Mouse (Mus musculus): ENCODE data around the gene Lrrk2. TPM values are rescaled to one million over a fixed set of nuclear protein-coding genes. Genes with fewer than 3 reads are reported as not detected.
A peak's percentile ranks its signal among the peaks of the same experiment; 100 is the strongest.

Lrrk2 gene
- polyA plus RNA-seq, 1 experiment, result 4.2 TPM

- H3K4me1 ChIP-seq (ENCODE audit: control insufficient read depth, insufficient read depth, low read length), result peaks cover 2% of the 10 kb centered on the region
- H3K27ac ChIP-seq (ENCODE audit: control insufficient read depth, insufficient read depth, low read depth, low read length), result no peak overlapping the region
- no peaks in the 10 kb centered on the region for H3K36me3 ChIP-seq (ENCODE audit: control insufficient read depth, insufficient read depth, low read length)
- H3K4me3 ChIP-seq (ENCODE audit: control insufficient read depth, low read depth, low read length), result peak overlapping the region; percentile 12
- no peak for TF ChIP-seq POLR2A (IDR thresholded peaks at IDR 0.05; ENCODE audit: control insufficient read depth, low read depth, low read length)
- no peak for TF ChIP-seq CTCF (IDR thresholded peaks at IDR 0.05; ENCODE audit: control insufficient read depth, insufficient read depth, insufficient replicate concordance, low read depth, low read length)
- no peaks in the 10 kb centered on the region for H3K27me3 ChIP-seq (ENCODE audit: control insufficient read depth, insufficient read depth, low read length)
Observed at GRCm38 (mm10) chr15:91753378-91754080, 80.6 kb downstream of the Lrrk2 start.

- H3K4me3 ChIP-seq (ENCODE audit: control insufficient read depth, low read depth, low read length), result no peak overlapping the region
- no peaks in the 10 kb centered on the region for H3K27me3 ChIP-seq (ENCODE audit: control insufficient read depth, insufficient read depth, low read length)
- TF ChIP-seq CTCF (IDR thresholded peaks at IDR 0.05; ENCODE audit: control insufficient read depth, insufficient read depth, insufficient replicate concordance, low read depth, low read length) (no peak), POLR2A (IDR thresholded peaks at IDR 0.05; ENCODE audit: control insufficient read depth, low read depth, low read length) (no peak)
- H3K36me3 ChIP-seq (ENCODE audit: control insufficient read depth, insufficient read depth, low read length), result no peaks in the 10 kb centered on the region
- peaks cover 2% of the 10 kb centered on the region for H3K4me1 ChIP-seq (ENCODE audit: control insufficient read depth, insufficient read depth, low read length)
- H3K27ac ChIP-seq (ENCODE audit: control insufficient read depth, insufficient read depth, low read depth, low read length), result no peak overlapping the region
Observed at GRCm38 (mm10) chr15:91754546-91754945, 81.6 kb downstream of the Lrrk2 start.

- TF ChIP-seq POLR2A (IDR thresholded peaks at IDR 0.05; ENCODE audit: control insufficient read depth, low read depth, low read length) (no peak), CTCF (IDR thresholded peaks at IDR 0.05; ENCODE audit: control insufficient read depth, insufficient read depth, insufficient replicate concordance, low read depth, low read length) (no peak)
- Histone ChIP-seq H3K36me3 (ENCODE audit: control insufficient read depth, insufficient read depth, low read length) (no peaks in the 10 kb centered on the region), H3K27me3 (ENCODE audit: control insufficient read depth, insufficient read depth, low read length) (no peaks in the 10 kb centered on the region), H3K4me1 (ENCODE audit: control insufficient read depth, insufficient read depth, low read length) (peaks cover 2% of the 10 kb centered on the region), H3K27ac (ENCODE audit: control insufficient read depth, insufficient read depth, low read depth, low read length) (no peak overlapping the region), H3K4me3 (ENCODE audit: control insufficient read depth, low read depth, low read length) (no peak overlapping the region)
Observed at GRCm38 (mm10) chr15:91755756-91756155, 82.8 kb downstream of the Lrrk2 start.

- no peak overlapping the region for H3K4me3 ChIP-seq (ENCODE audit: control insufficient read depth, low read depth, low read length)
Observed at GRCm38 (mm10) chr15:91772041-91772440, 99.1 kb downstream of the Lrrk2 start.

GRCm38 (mm10) chr15:91779166-91779565 is 106.2 kb downstream of the Lrrk2 start:
- no peak for TF ChIP-seq CTCF (IDR thresholded peaks at IDR 0.05; ENCODE audit: control insufficient read depth, insufficient read depth, insufficient replicate concordance, low read depth, low read length)
- Histone ChIP-seq H3K27me3 (ENCODE audit: control insufficient read depth, insufficient read depth, low read length) (no peaks in the 10 kb centered on the region), H3K27ac (ENCODE audit: control insufficient read depth, insufficient read depth, low read depth, low read length) (no peak overlapping the region), H3K4me3 (ENCODE audit: control insufficient read depth, low read depth, low read length) (no peak overlapping the region), H3K36me3 (ENCODE audit: control insufficient read depth, insufficient read depth, low read length) (no peaks in the 10 kb centered on the region), H3K4me1 (ENCODE audit: control insufficient read depth, insufficient read depth, low read length) (no peaks in the 10 kb centered on the region)

More at GRCm38 (mm10) chr15:91772041-91772440, 99.1 kb downstream of the Lrrk2 start:
- Histone ChIP-seq H3K4me1 (ENCODE audit: control insufficient read depth, insufficient read depth, low read length) (no peaks in the 10 kb centered on the region), H3K27me3 (ENCODE audit: control insufficient read depth, insufficient read depth, low read length) (no peaks in the 10 kb centered on the region), H3K27ac (ENCODE audit: control insufficient read depth, insufficient read depth, low read depth, low read length) (no peak overlapping the region), H3K36me3 (ENCODE audit: control insufficient read depth, insufficient read depth, low read length) (no peaks in the 10 kb centered on the region)
- TF ChIP-seq CTCF (IDR thresholded peaks at IDR 0.05; ENCODE audit: control insufficient read depth, insufficient read depth, insufficient replicate concordance, low read depth, low read length) (no peak), POLR2A (IDR thresholded peaks at IDR 0.05; ENCODE audit: control insufficient read depth, low read depth, low read length) (no peak)

GRCm38 (mm10) chr15:91781172-91781571 is 108.2 kb downstream of the Lrrk2 start:
- no peaks in the 10 kb centered on the region for H3K36me3 ChIP-seq (ENCODE audit: control insufficient read depth, insufficient read depth, low read length)
- H3K27me3 ChIP-seq (ENCODE audit: control insufficient read depth, insufficient read depth, low read length), result no peaks in the 10 kb centered on the region
- H3K27ac ChIP-seq (ENCODE audit: control insufficient read depth, insufficient read depth, low read depth, low read length), result no peak overlapping the region
- TF ChIP-seq POLR2A (IDR thresholded peaks at IDR 0.05; ENCODE audit: control insufficient read depth, low read depth, low read length) (no peak), CTCF (IDR thresholded peaks at IDR 0.05; ENCODE audit: control insufficient read depth, insufficient read depth, insufficient replicate concordance, low read depth, low read length) (peak; percentile 25; the same call in 1 of the 2 replicates)
- peak overlapping the region; percentile 49; the same call in 1 of the 2 replicates for H3K4me3 ChIP-seq (ENCODE audit: control insufficient read depth, low read depth, low read length)
- H3K4me1 ChIP-seq (ENCODE audit: control insufficient read depth, insufficient read depth, low read length), result no peaks in the 10 kb centered on the region

GRCm38 (mm10) chr15:91788338-91788737 is 115.4 kb downstream of the Lrrk2 start:
- H3K4me3 ChIP-seq (ENCODE audit: control insufficient read depth, low read depth, low read length), result peak overlapping the region; percentile 3; the same call in 1 of the 2 replicates
- H3K27ac ChIP-seq (ENCODE audit: control insufficient read depth, insufficient read depth, low read depth, low read length), result no peak overlapping the region
- no peak for TF ChIP-seq POLR2A (IDR thresholded peaks at IDR 0.05; ENCODE audit: control insufficient read depth, low read depth, low read length)
- TF ChIP-seq CTCF (IDR thresholded peaks at IDR 0.05; ENCODE audit: control insufficient read depth, insufficient read depth, insufficient replicate concordance, low read depth, low read length), result no peak

More at GRCm38 (mm10) chr15:91788338-91788737, 115.4 kb downstream of the Lrrk2 start:
- Histone ChIP-seq H3K36me3 (ENCODE audit: control insufficient read depth, insufficient read depth, low read length) (no peaks in the 10 kb centered on the region), H3K4me1 (ENCODE audit: control insufficient read depth, insufficient read depth, low read length) (peaks cover 5% of the 10 kb centered on the region; the same call in 1 of the 2 replicates), H3K27me3 (ENCODE audit: control insufficient read depth, insufficient read depth, low read length) (no peaks in the 10 kb centered on the region)

All from testis, adult 2 months (tissue).